Mouse (Mus musculus) forebrain, postnatal 0 days (tissue): ENCODE data around the gene Klf4. TPM values are rescaled to one million over a fixed set of nuclear protein-coding genes. Genes with fewer than 3 reads are reported as not detected.

Experiments
- ATAC-seq: fragments of 200-750 bp; cut with Nextera tagmentation; 2 replicates; pipeline ENCODE4 v1.8.0; 2017; ENCODE audit warnings: mild to moderate bottlenecking, moderate library complexity
- DNase-seq: peaks from one replicate; pipeline ENCODE4 v3.0.0-alpha.2; 2015
- H3K27ac ChIP-seq: fragments of 300-500 bp; sonication (generic); 2 replicates; pipeline ENCODE4 v1.5.1; 2014; ENCODE audit warnings: low read depth, mild to moderate bottlenecking, antibody characterized with exemption, low read length, moderate library complexity, mixed read lengths
- H3K27me3 ChIP-seq: fragments of 300-500 bp; sonication (generic); 2 replicates; pipeline ENCODE4 v1.6.1; 2014; ENCODE audit warnings: mild to moderate bottlenecking, low read length, mixed read lengths; ENCODE audit not compliant: insufficient read depth
- H3K36me3 ChIP-seq: fragments of 300-500 bp; sonication (generic); 2 replicates; pipeline ENCODE4 v1.6.1; 2014; ENCODE audit warnings: mild to moderate bottlenecking, moderate library complexity; ENCODE audit not compliant: insufficient read depth
- H3K4me1 ChIP-seq: fragments of 300-500 bp; sonication (generic); 2 replicates; pipeline ENCODE4 v1.6.1; 2014; ENCODE audit warnings: antibody characterized with exemption; ENCODE audit not compliant: insufficient read depth
- H3K4me2 ChIP-seq: fragments of 300-500 bp; sonication (generic); 2 replicates; pipeline ENCODE4 v1.6.1; 2014; ENCODE audit warnings: low read depth, mild to moderate bottlenecking, moderate library complexity
- H3K4me3 ChIP-seq: fragments of 300-500 bp; sonication (generic); 2 replicates; pipeline ENCODE4 v1.5.1; 2014; ENCODE audit warnings: low read depth, low read length, mixed read lengths
- H3K9ac ChIP-seq: fragments of 300-500 bp; sonication (generic); 2 replicates; pipeline ENCODE4 v1.6.1; 2014; ENCODE audit warnings: mild to moderate bottlenecking
- H3K9me3 ChIP-seq: fragments of 300-500 bp; sonication (generic); 2 replicates; pipeline ENCODE4 v1.6.1; 2016; ENCODE audit warnings: low read length
- CTCF ChIP-seq: sonication (generic); IDR thresholded peaks from 2 replicates; pipeline ENCODE4 v1.5.1; 2016; ENCODE audit warnings: antibody characterized with exemption, control low read depth, low read depth
- WGBS: fragments of 180-500 bp; shearing (Covaris S2); extraction: QIAGEN DNeasy Blood & Tissue Kit; methylation state at CpG from one replicate; pipeline ENCODE4 v1.1.7; 2014; 5-methylcytosine and 5-hydroxymethylcytosine counted together
- polyA plus RNA-seq: library from polyadenylated mRNA; unstranded; fragments of >200 nt; fragmentation: Nextera tagmentation; extraction: Ambion mirVana; gene quantifications from 2 replicates; pipeline ENCODE4 v1.2.1, GENCODE M21; 2015
- total RNA-seq: library from RNA; depleted of rRNA; stranded (reverse); fragments of >200 nt; gene quantifications from 2 replicates; pipeline ENCODE4 v1.2.3, GENCODE M21; 2014

Klf4 gene
- total and polyA plus RNA-seq, 2 experiments from 2014 or later, result 3.4 to 10.3 TPM

DNA sequence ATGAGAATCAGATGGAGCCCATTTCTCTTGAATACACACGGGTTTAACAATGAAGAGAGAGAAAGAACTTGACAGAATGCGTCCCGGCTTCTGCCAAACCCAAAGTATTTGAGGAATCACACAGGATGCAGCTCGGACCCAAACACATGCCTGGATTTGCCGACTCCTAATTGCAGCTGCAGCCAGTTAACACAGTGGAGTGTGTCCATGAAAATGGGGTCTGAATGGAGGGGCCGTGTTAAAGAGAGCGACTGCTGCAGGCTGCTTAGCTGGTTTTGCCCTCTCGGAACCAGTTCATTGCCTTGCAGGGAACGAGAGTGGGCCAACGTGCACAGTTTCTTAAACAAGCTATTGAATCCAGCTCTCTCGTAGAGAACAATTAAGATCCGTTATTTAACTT, 14.6 kb upstream of the Klf4 start:
- no peak; the same call in 1 of the 2 replicates for ATAC-seq
- Histone ChIP-seq H3K9me3 (no peaks in the 10 kb centered on the region), H3K4me1 (no peaks in the 10 kb centered on the region), H3K27ac (no peak overlapping the region), H3K9ac (no peak overlapping the region), H3K27me3 (no peaks in the 10 kb centered on the region), H3K4me2 (no peak overlapping the region), H3K4me3 (no peak overlapping the region), H3K36me3 (no peaks in the 10 kb centered on the region)
- DNase-seq, result no peak
- WGBS, result 30% methylated on average over 12 of the region's 12 CpGs
- no peak for TF ChIP-seq CTCF

DNA sequence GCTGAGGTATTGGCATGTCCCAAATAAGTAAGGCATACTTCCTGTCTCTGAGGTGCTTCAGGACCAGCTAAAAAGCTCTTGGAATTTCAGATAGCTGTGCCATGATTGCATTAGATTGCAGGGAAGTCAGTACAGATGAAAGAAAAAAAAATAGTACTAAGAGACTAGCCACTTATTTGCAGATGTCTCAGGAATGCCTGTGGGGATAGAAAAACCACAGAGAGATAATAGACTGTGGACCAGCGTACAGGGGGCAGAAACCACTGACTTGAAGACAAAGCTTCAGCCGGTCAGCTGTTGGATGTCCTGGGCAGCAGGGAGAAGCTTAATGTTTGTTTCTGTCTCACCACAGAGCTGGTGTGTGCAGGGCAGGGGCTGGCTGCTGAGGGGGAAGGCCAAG, 10.5 kb upstream of the Klf4 start:
- ATAC-seq (no peak), DNase-seq (no peak)
- H3K4me3 ChIP-seq, result no peak overlapping the region
- WGBS, result 82% methylated on average over 2 of the region's 2 CpGs
- H3K36me3 ChIP-seq, result no peaks in the 10 kb centered on the region
- no peak overlapping the region for H3K27ac ChIP-seq
- H3K9ac ChIP-seq, result no peak overlapping the region
- no peak for TF ChIP-seq CTCF
- no peak overlapping the region for H3K4me2 ChIP-seq
- H3K4me1 ChIP-seq, result no peaks in the 10 kb centered on the region
- H3K27me3 ChIP-seq, result no peaks in the 10 kb centered on the region
- H3K9me3 ChIP-seq, result no peaks in the 10 kb centered on the region

DNA sequence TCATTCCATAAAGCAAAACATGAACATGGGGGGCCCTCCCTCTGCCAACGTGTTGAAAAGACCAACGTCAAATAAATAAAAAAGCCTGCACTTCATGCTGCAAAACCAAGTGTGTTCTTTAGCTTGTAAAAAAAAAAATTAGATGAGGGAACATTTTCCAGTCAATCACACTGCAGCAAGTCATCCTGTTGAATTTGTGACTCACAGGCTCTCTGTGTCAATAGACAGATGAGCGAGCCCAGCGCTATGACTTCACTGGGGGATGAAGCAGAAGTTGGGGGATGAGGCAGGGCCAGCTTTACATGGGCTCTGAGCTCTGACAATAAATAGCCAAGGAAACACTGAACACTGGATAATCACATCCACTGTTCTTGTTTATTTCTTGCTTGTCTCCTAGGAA, 9.4 kb upstream of the Klf4 start:
- Histone ChIP-seq H3K27ac (no peak overlapping the region), H3K27me3 (no peaks in the 10 kb centered on the region), H3K4me2 (no peak overlapping the region), H3K4me3 (no peak overlapping the region), H3K4me1 (no peaks in the 10 kb centered on the region), H3K36me3 (no peaks in the 10 kb centered on the region), H3K9ac (no peak overlapping the region), H3K9me3 (no peaks in the 10 kb centered on the region)
- ATAC-seq (no peak), DNase-seq (no peak)
- WGBS, result 62% methylated on average over 4 of the region's 4 CpGs
- TF ChIP-seq CTCF, result no peak

DNA sequence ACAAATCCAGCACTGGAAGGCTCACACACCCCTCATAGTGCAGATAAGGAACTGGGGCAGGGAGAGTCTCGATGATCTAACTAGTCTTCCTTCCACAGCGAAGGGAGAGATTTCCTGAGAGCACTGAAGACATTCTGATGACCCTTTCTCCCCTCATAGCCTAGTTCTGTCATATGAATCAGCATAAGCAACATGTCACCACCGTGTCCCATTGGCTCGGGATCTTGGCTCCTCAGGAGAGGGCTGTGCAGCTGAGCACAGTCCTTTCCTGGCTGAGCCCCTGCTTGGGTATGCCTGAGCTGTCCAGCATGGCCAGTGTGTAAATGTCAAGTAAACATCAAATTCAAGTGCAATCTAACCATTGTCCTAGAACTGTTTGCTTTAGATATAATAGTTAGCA, 9.0 kb upstream of the Klf4 start:
- no peak overlapping the region for H3K9ac ChIP-seq
- H3K4me2 ChIP-seq, result no peak overlapping the region
- H3K36me3 ChIP-seq, result no peaks in the 10 kb centered on the region
- ATAC-seq (no peak), DNase-seq (no peak)
- no peaks in the 10 kb centered on the region for H3K9me3 ChIP-seq
- H3K27ac ChIP-seq, result no peak overlapping the region
- no peak overlapping the region for H3K4me3 ChIP-seq
- TF ChIP-seq CTCF, result no peak
- 82% methylated on average over 4 of the region's 4 CpGs for WGBS
- H3K27me3 ChIP-seq, result no peaks in the 10 kb centered on the region
- H3K4me1 ChIP-seq, result no peaks in the 10 kb centered on the region

DNA sequence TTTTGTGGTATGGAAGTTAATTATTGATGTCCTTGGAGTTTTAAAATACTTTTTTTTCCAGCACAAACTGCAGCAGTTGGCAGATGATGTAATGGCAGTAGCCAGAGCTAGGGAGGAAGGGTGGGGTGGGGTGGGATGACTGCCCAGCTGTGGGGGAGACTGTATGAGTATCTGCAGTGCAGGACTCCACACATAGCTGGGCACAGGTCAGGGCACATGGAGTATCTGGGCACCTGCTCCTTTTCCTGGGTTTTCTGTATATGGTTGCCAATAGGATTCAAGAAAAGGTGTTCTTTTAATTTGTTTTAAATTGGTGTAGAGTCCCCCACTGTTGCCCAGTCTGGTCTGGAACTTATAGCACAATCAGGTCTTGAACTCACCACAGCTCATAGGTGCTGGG, 2.7 kb upstream of the Klf4 start:
- Histone ChIP-seq H3K27me3 (peaks cover 19% of the 10 kb centered on the region), H3K36me3 (no peaks in the 10 kb centered on the region), H3K9ac (no peak overlapping the region), H3K4me1 (peaks cover 3% of the 10 kb centered on the region; the same call in 1 of the 2 replicates), H3K4me3 (no peak overlapping the region), H3K27ac (no peak overlapping the region), H3K4me2 (no peak overlapping the region), H3K9me3 (no peaks in the 10 kb centered on the region)
- ATAC-seq (no peak), DNase-seq (no peak)
- no peak for TF ChIP-seq CTCF

- ATAC-seq (no peak), DNase-seq (no peak)
- peaks cover 3% of the 10 kb centered on the region; the same call in 1 of the 2 replicates for H3K4me1 ChIP-seq
- no peak overlapping the region for H3K9ac ChIP-seq
- WGBS, result 65% methylated on average over 4 of the region's 4 CpGs
- no peak for TF ChIP-seq CTCF
- no peaks in the 10 kb centered on the region for H3K9me3 ChIP-seq
- peaks cover 22% of the 10 kb centered on the region for H3K27me3 ChIP-seq
- no peaks in the 10 kb centered on the region for H3K36me3 ChIP-seq
- H3K27ac ChIP-seq, result no peak overlapping the region
- no peak overlapping the region for H3K4me3 ChIP-seq
- H3K4me2 ChIP-seq, result no peak overlapping the region
These were observed 2.2 kb upstream of the Klf4 start for GRCm38 (mm10) chr4:55534510-55534909.

- peaks cover 3% of the 10 kb centered on the region; the same call in 1 of the 2 replicates for H3K4me1 ChIP-seq
- H3K27ac ChIP-seq, result no peak overlapping the region
- peak overlapping the region; percentile 68 for H3K4me3 ChIP-seq
- ATAC-seq (no peak), DNase-seq (no peak)
- TF ChIP-seq CTCF, result no peak
- peak overlapping the region; percentile 70 for H3K9ac ChIP-seq
- peaks cover 22% of the 10 kb centered on the region for H3K27me3 ChIP-seq
- 2% methylated on average over 23 of the region's 23 CpGs for WGBS
- H3K4me2 ChIP-seq, result peak overlapping the region; percentile 87
- no peaks in the 10 kb centered on the region for H3K36me3 ChIP-seq
- no peaks in the 10 kb centered on the region for H3K9me3 ChIP-seq
These were observed 1.6 kb upstream of the Klf4 start for GRCm38 (mm10) chr4:55533803-55534254.
